7 mouse cellular contexts compared by ENCODE assay signal in genomic region chr7:34629702-34630210, GRCm38 (mm10). TPM values are rescaled to one million over a fixed set of nuclear protein-coding genes. Genes with fewer than 3 reads are reported as not detected.
DNase-seq lines count a peak whose midpoint lies in the region; ATAC-seq and TF ChIP-seq lines count a peak whose summit lies in the region.

No protein-coding gene starts in this region.

- H3K4me1 ChIP-seq in forebrain, embryonic 15.5 days, result peaks cover 16% of the 10 kb centered on the region
- H3K4me1 ChIP-seq in limb, embryonic 11.5 days (ENCODE audit: control insufficient read depth, insufficient read depth, low read length), result peaks cover 8% of the 10 kb centered on the region; the same call in 1 of the 2 replicates
- peaks cover 8% of the 10 kb centered on the region; the same call in 1 of the 2 replicates for H3K4me1 ChIP-seq in stomach, postnatal 0 days (replicated peaks; ENCODE audit: control insufficient read depth, insufficient read depth)

- peak overlapping the region; percentile 56 for H3K4me2 ChIP-seq in forebrain, embryonic 15.5 days (replicated peaks)
- H3K4me2 ChIP-seq in limb, embryonic 11.5 days (ENCODE audit: low read depth, severe bottlenecking), result peak overlapping the region; percentile 59
- peak overlapping the region; percentile 65 for H3K4me2 ChIP-seq in stomach, postnatal 0 days (replicated peaks; ENCODE audit: low read depth)

- peak overlapping the region; percentile 34 for H3K4me3 ChIP-seq in forebrain, embryonic 15.5 days
- H3K4me3 ChIP-seq in limb, embryonic 11.5 days (ENCODE audit: low read depth, low read length), result peak overlapping the region; percentile 38
- peak overlapping the region; percentile 39 for H3K4me3 ChIP-seq in stomach, postnatal 0 days (ENCODE audit: low read depth, low read length)

- no peak for TF ChIP-seq CTCF in stomach, postnatal 0 days (IDR thresholded peaks at IDR 0.05; ENCODE audit: low read depth)

- peak; percentile 13 for ATAC-seq in forebrain, embryonic 15.5 days (replicated peaks)
- ATAC-seq in limb, embryonic 11.5 days (ENCODE audit: insufficient number of reproducible peaks, low FRiP score, low TSS enrichment, low read depth), result 0 out of 2 replicates have a peak, but pooled peaks have one; percentile 18
- peak; percentile 26 for ATAC-seq in stomach, postnatal 0 days (ENCODE audit: low FRiP score, low TSS enrichment)

- peak overlapping the region; percentile 41 for H3K9ac ChIP-seq in forebrain, embryonic 15.5 days (replicated peaks)
- peak overlapping the region; percentile 72 for H3K9ac ChIP-seq in limb, embryonic 11.5 days (ENCODE audit: low read length)
- H3K9ac ChIP-seq in stomach, postnatal 0 days (ENCODE audit: low read length), result peak overlapping the region; percentile 61

- WGBS in forebrain, embryonic 15.5 days, result 29% methylated on average over 8 of the region's 8 CpGs
- 46% methylated on average over 8 of the region's 8 CpGs for WGBS in limb, embryonic 11.5 days
- 35% methylated on average over 8 of the region's 8 CpGs for WGBS in stomach, postnatal 0 days

- TF ChIP-seq EP300 in stomach, postnatal 0 days (optimal IDR thresholded peaks at IDR 0.05), result no peak

- peak overlapping the region; percentile 44; the same call in 1 of the 2 replicates for H3K27ac ChIP-seq in forebrain, embryonic 15.5 days (replicated peaks)
- H3K27ac ChIP-seq in limb, embryonic 11.5 days (replicated peaks; ENCODE audit: low read depth, low read length), result peak overlapping the region; percentile 70
- peak overlapping the region; percentile 94 for H3K27ac ChIP-seq in stomach, postnatal 0 days (replicated peaks)

- H3K9me3 ChIP-seq in forebrain, embryonic 15.5 days, result no peaks in the 10 kb centered on the region
- H3K9me3 ChIP-seq in limb, embryonic 11.5 days (ENCODE audit: control insufficient read depth, low read length), result no peaks in the 10 kb centered on the region
- no peaks in the 10 kb centered on the region for H3K9me3 ChIP-seq in stomach, postnatal 0 days (ENCODE audit: control insufficient read depth, low read length)

- H3K36me3 ChIP-seq in forebrain, embryonic 15.5 days, result no peaks in the 10 kb centered on the region
- no peaks in the 10 kb centered on the region for H3K36me3 ChIP-seq in limb, embryonic 11.5 days (ENCODE audit: control insufficient read depth, insufficient read depth, low read length)
- H3K36me3 ChIP-seq in stomach, postnatal 0 days (ENCODE audit: control insufficient read depth, insufficient read depth, low read length), result no peaks in the 10 kb centered on the region

- H3K27me3 ChIP-seq in forebrain, embryonic 15.5 days, result no peaks in the 10 kb centered on the region
- no peaks in the 10 kb centered on the region for H3K27me3 ChIP-seq in limb, embryonic 11.5 days (ENCODE audit: control insufficient read depth, insufficient read depth, low read length)
- H3K27me3 ChIP-seq in stomach, postnatal 0 days (ENCODE audit: control insufficient read depth, insufficient read depth, low read length), result no peaks in the 10 kb centered on the region

- peak; percentile 48 for DNase-seq in ovary, postnatal 36 days (ENCODE audit: low spot score)
- no peak for DNase-seq in ovary, postnatal 10 days (ENCODE audit: low spot score)
- no peak for DNase-seq in limb, embryonic 11.5 days (ENCODE audit: low spot score)
- DNase-seq in stomach, postnatal 0 days (ENCODE audit: low spot score), result no peak
- DNase-seq in cerebellum, adult 11-12 months, result no peak
- no peak for DNase-seq in kidney, postnatal 10 days

RNA-seq across cellular contexts. Expression of gene Kctd15, which starts 26.8 kb away (rescaled TPM):
- polyA plus RNA-seq in forebrain, embryonic 15.5 days (2015; fragmentation: Nextera tagmentation; extraction: Ambion mirVana), result 27.7 and 29.0 TPM in 2 replicates
- polyA plus RNA-seq in limb, embryonic 11.5 days (2014; fragmentation: Nextera tagmentation; extraction: Ambion mirVana), result 23.4 and 28.2 TPM in 2 replicates
- polyA plus RNA-seq in stomach, postnatal 0 days (2015; fragmentation: Nextera tagmentation; extraction: Ambion mirVana), result 17.5 and 17.9 TPM in 2 replicates

Comparison
In these comparisons a context has a peak if more than half of its experiments do, and no peak if none do; other contexts are left out.
1. H3K27ac ChIP-seq: peak in every context shown above with its lines; median percentile 94 in stomach, postnatal 0 days; 70 in limb, embryonic 11.5 days; 44 in forebrain, embryonic 15.5 days.